Mouse (Mus musculus) spleen, adult 18-20 months (tissue): Measurements from ENCODE around the gene Atp6v0a1.

Source experiments
- DNase-seq, 2 experiments: peaks; one replicate each; pipeline ENCODE4 v3.0.0; 2022; ENCODE audit warnings: mixed read lengths in 2 of 2

The Atp6v0a1 gene

DNA sequence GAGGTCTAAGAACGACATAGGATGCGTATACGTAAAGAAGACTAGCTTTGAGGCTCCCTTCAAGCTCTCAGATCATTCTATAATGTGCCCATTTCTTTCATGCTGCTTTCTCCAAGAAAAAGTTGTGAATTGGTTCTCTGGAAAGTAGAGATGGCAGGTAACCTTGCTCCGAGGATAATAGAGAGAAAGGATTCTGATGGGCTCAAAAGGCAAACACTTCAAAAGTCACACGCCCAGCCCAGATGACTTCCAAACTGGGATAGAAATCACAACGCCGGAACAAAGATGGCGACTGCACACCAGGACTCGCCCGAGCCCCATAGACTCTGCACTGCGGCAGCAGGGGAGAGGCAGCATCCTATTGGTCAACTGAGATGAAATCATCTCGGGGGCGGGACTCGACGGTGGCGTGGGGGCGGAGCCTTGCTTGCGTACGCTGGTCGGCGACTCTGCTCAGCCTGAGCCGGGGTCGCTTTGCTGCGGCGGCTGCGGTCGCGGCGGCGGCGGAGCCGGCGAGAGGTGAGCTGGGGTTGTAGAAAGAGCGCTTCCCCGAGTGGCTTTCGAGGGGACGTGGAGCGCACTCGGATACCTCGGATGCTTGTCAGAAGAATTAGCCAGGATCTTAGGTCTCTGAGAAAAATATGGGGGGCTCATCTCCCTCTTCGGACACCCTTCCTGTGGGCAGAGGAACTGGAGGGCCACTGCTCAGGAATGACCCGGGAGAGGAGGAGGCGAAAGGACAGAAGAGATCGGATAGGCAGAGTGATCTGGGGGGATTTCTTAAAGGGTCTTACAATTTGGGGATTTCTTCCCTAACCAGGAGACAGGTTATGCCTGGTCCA lies at the start of gene Atp6v0a1:
Gene Atp6v0a1 (plus strand): TSS at position 407 of the 842 bp plus-strand sequence.
- DNase-seq, result peak; percentile 95 to 97

GRCm38 (mm10) chr11:100959464-100959810 lies 49.8 kb upstream of the Atp6v0a1 start:
- DNase-seq, result peak; percentile 30 to 69

- DNase-seq, result no peak
Measured at GRCm38 (mm10) chr11:100959826-100960225, 49.4 kb upstream of the Atp6v0a1 start.

DNA sequence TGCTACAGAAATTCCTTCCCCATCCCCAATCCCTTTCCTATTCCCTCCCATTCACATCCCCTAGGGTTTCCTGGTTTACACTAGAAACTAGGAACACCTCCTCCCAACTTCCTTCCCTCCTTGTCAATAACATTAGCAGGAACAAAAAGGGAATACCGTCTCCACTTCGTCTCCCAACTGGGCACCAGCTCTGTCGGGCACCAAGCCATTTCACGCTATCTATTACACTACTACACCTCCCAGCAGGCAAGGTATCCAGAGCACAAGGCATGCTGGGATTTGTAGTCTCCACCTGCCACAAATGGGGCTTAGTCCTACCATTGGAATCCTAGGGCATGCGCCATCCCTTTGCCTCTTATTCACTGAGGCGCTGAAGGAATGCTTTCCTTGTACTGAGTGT lies 48.7 kb upstream of the Atp6v0a1 start:
- DNase-seq, result no peak

GRCm38 (mm10) chr11:100962371-100962911 lies 46.8 kb upstream of the Atp6v0a1 start:
- no peak for DNase-seq

- DNase-seq, result no peak
Measured at GRCm38 (mm10) chr11:100963647-100964046, 45.6 kb upstream of the Atp6v0a1 start.

- no peak for DNase-seq
Measured at GRCm38 (mm10) chr11:100964180-100964579, 45.1 kb upstream of the Atp6v0a1 start.

DNA sequence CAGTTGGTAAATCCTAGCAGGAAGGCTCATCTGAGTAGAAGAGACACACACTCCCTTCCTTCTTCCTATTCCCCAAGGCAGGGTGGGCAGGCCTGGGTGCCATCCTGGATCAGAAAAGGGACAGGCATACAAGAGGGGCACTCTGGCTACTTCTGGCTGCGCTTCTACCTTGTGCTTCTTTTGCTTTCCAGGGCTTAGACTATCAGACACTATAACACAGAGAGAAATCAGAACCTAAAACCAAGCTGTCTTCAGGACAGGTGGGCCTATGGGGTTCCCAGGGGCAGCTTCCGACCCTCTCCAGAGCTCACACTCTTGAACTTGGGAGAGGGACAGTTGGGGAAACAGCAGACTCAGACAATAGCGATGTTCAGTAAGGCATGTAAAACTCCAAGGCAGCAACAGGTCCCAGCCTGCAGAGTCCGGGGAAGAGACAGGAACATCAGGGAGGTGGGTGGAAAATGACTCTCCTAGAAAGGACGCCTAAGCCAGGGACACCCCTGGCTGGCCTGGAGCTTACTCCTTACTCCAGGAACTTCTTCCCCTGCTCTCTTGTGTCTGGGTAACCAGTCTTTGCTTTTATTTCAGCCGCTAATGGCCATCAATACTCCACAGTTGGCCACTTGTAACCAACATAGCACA lies 44.2 kb upstream of the Atp6v0a1 start:
- no peak for DNase-seq

DNA sequence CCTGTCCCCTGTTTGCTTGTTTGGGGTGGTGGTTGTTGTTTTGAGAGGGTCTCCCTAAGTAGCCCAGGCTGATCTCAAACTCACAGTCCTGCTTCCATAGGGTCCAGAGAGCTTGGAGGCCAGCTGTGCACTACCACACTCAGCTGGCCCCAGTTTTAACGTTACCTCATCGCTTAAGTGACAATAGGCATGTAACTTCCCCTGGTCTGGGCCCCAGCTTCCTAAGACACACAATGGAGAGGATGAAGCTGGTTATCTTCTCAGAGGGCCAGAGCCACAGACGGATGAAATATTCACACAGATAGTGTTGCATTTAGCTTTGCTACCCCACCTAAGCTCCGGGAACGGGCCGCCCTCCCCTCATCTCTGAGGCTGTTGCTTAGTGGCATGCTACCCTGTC lies 43.5 kb upstream of the Atp6v0a1 start:
- no peak for DNase-seq

DNA sequence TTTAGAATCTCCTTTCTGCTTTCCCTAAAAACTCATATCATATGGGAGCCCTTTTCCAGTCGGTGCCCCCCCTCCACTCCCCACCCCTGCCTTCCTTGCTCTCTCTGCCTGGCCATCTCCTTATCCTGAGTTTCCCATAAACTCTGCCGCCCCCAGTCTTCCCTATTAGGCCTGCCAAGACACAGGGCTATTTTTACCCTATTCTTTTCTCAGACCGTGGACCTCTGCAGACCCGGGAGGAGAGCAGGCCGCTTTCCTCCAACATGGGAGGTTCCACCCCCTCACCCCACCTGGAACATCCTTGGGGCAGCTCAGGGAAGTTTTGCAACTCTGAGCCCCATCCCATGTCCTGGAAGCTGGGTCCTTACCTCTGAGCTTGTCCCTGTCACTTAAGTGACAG lies 41.9 kb upstream of the Atp6v0a1 start:
- no peak for DNase-seq

- DNase-seq, result no peak
Measured at GRCm38 (mm10) chr11:100967881-100968420, 41.3 kb upstream of the Atp6v0a1 start.

GRCm38 (mm10) chr11:100968501-100968900 lies 40.8 kb upstream of the Atp6v0a1 start:
- DNase-seq, result no peak

DNA sequence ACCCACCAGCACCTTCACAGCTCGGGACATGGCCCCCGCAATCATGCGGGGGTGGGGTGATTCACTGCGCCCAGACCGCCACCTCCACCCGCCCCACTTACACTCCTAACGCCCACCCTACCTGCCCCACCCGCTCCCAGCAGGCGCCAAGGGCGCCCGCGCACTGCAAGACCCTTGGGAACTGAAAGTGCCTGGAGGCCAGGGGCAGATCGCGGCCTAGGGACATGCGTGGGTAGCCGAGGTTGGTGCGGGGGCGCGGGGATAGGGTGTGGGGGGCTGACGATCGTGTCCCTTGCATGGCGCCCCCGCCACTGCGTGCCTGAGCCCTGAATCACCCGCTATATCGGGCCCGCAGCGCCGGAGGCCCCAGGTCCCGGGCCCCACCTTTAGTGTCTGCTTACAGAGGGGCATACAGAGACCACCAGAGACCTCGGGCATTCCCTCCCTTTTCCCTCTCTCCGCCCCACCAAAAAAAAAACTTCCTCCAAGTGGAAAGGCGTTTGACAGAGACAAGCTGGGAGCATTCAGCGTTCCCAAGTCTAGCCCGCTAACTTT lies 40.0 kb upstream of the Atp6v0a1 start:
- no peak for DNase-seq

- peak in 1 of 2 experiments; percentile 18 for DNase-seq
Measured at GRCm38 (mm10) chr11:100969744-100970556, 39.3 kb upstream of the Atp6v0a1 start.

- DNase-seq, result peak; percentile 47 to 53
Measured at GRCm38 (mm10) chr11:100970557-100970937, 38.7 kb upstream of the Atp6v0a1 start, which contains the start of gene Cavin1. Gene Cavin1, minus strand, starts transcription at chr11:100970887.

DNA sequence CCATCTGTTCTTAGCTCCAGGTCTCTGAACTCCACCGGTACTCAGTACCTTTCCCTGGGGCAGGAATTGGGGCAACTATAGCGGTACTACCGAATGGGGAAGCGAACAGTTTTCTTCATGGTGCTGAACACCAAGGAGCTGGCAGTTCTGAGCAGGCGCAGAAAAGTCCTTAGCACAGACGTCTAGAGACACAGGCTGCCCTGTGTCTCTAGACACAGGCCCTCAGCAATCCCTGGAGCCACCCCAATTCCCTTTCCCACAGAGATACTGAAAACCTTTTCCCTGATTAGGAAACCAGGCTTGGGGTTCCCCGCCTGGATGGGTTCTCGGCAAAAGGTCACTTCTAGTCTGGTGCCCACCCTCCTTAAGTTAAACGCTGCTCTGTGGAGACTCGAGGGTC lies 37.8 kb upstream of the Atp6v0a1 start:
- no peak for DNase-seq

DNA sequence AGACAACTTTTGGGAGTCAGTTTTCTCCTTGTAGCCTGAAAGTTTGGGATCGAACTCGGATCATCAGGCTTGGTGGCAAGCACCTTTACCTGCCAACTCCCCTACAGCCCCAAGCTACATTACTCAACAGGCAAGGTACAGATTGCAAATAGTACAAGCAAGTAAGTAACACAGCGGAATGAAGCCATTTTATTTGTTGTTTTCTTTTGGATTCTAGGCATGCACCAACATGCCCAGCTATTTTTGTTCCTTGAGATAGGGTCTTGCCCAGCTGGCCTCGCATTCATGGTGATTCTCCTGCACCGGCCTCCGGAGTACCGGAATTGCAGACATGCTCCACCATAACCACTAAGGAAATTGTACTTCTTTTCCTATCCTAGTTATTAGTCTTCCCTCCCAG lies 36.0 kb upstream of the Atp6v0a1 start:
- no peak for DNase-seq

GRCm38 (mm10) chr11:100974381-100974970 lies 34.8 kb upstream of the Atp6v0a1 start:
- no peak for DNase-seq

GRCm38 (mm10) chr11:100975241-100975640 lies 34.0 kb upstream of the Atp6v0a1 start:
- DNase-seq, result no peak

DNA sequence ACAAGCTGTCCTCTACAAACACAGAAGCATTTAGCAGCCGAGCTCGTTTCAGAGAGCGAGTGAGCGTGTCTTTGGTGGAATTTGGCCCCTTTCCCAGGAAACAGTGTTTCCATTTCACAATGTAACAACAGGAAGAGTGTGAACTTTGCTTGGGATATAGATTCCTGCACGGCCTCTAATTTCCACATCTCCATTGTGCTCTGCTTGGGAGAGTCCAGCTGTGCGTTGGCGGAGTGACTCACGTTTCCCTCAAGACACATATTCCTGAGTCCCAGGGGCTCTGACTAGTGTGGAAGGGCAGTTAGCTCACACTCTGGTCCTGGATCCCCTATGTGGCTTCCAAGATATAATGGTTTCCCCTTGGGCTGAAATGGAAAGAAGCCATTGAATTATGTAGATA lies 29.4 kb upstream of the Atp6v0a1 start:
- DNase-seq, result no peak

DNA sequence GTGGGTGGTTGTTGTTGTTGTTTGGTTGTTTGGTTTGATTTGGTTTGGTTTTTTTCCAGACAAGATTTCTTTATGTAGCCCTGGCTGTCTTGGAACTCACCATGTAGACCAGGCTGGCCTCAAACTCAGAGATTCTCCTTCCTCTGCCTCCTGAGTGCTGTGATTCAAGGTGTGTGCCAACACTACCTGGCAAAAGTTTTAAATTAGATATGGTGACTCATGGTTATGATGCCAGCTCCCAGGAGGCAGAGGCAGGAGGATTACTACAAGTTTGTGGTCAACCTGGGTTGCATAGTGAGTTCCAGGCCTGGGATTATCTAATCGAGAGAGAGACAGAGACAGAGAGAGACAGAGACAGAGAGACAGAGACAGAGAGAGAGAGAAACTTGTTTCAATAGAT lies 28.8 kb upstream of the Atp6v0a1 start:
- DNase-seq, result no peak

GRCm38 (mm10) chr11:100981236-100981635 lies 28.0 kb upstream of the Atp6v0a1 start:
- no peak for DNase-seq
